In genomic region chr1:134177976-134178375, GRCm38 (mm10) we compare ENCODE assay signal across 26 mouse cellular contexts. TPM values are rescaled to one million over a fixed set of nuclear protein-coding genes. Genes with fewer than 3 reads are reported as not detected.
"Had no signal": no experiment of that assay in that cellular context is flagged by ENCODE, and none has a peak within 500 bp of the region (broad histone marks: within the 10 kb centered on the region; RNA-seq: fewer than 3 reads in every experiment).

No protein-coding gene starts in this region.

- H3K27me3 ChIP-seq: liver, embryonic 15.5 days; lung, embryonic 15.5 days; midbrain, embryonic 13.5 days; midbrain, embryonic 15.5 days; neural tube, embryonic 13.5 days; neural tube, embryonic 15.5 days; stomach, embryonic 15.5 days had no signal

- H3K4me2 ChIP-seq: liver, embryonic 15.5 days; lung, embryonic 15.5 days; midbrain, embryonic 11.5 days; midbrain, embryonic 13.5 days; midbrain, embryonic 15.5 days; neural tube, embryonic 13.5 days; neural tube, embryonic 15.5 days; stomach, embryonic 15.5 days had no signal

- H3K36me3 ChIP-seq: liver, embryonic 15.5 days; lung, embryonic 15.5 days; midbrain, embryonic 13.5 days; midbrain, embryonic 15.5 days; neural tube, embryonic 13.5 days; neural tube, embryonic 15.5 days; stomach, embryonic 15.5 days had no signal

- DNase-seq: liver, postnatal 0 days; lung, adult 2 months; lung, postnatal 14 days; lung, postnatal 36 days; right cerebral cortex, adult 18-20 months; right cerebral cortex, postnatal 25 days; right cerebral cortex, postnatal 4 days; thymus, adult 2 months; thymus, postnatal 25 days; thymus, postnatal 4 days had no signal

- H3K4me3 ChIP-seq: liver, embryonic 15.5 days; lung, embryonic 15.5 days; megakaryocyte, embryonic 14.5 days; midbrain, embryonic 13.5 days; midbrain, embryonic 15.5 days; myocyte; neural tube, embryonic 13.5 days; neural tube, embryonic 15.5 days; stomach, embryonic 15.5 days had no signal

- H3K4me1 ChIP-seq: liver, embryonic 15.5 days; lung, embryonic 15.5 days; midbrain, embryonic 15.5 days; neural tube, embryonic 13.5 days; stomach, embryonic 15.5 days had no signal

- ATAC-seq: liver, postnatal 0 days; lung, postnatal 0 days; midbrain, embryonic 13.5 days; midbrain, embryonic 15.5 days had no signal

- H3K27ac ChIP-seq: liver, embryonic 15.5 days; lung, embryonic 15.5 days; macrophage; midbrain, embryonic 13.5 days; midbrain, embryonic 15.5 days; neural tube, embryonic 13.5 days; neural tube, embryonic 15.5 days; stomach, embryonic 15.5 days; stomach, postnatal 0 days had no signal

- H3K9ac ChIP-seq: liver, embryonic 15.5 days; liver, postnatal 0 days; lung, embryonic 15.5 days; midbrain, embryonic 13.5 days; midbrain, embryonic 15.5 days; neural tube, embryonic 13.5 days; neural tube, embryonic 15.5 days; stomach, embryonic 15.5 days had no signal

- H3K9me3 ChIP-seq: liver, embryonic 15.5 days; lung, embryonic 15.5 days; megakaryocyte, embryonic 14.5 days; midbrain, embryonic 13.5 days; midbrain, embryonic 15.5 days; neural tube, embryonic 13.5 days; neural tube, embryonic 15.5 days; stomach, embryonic 15.5 days had no signal

RNA-seq across cellular contexts. Expression of gene Mybph, which starts 15.3 kb away (rescaled TPM):
- polyA plus RNA-seq: liver, postnatal 0 days; macrophage; spleen, adult 2 months; urinary bladder, adult 2 months had no signal

RNA-seq across cellular contexts. Expression of gene Adora1, which starts 57.3 kb away (rescaled TPM):
- total RNA-seq: megakaryocyte progenitor cell, adult 5-6 weeks had no signal
- polyA plus RNA-seq: macrophage had no signal
